Mouse (Mus musculus): ENCODE results near the gene Tmem17. TPM values are rescaled to one million over a fixed set of nuclear protein-coding genes. Genes with fewer than 3 reads are reported as not detected.

The Tmem17 gene
- total and polyA plus RNA-seq, 3 experiments = 3.8 to 17.2 (median 7.4) TPM

- DNase-seq (ENCODE audit: extremely low read depth) = no peak
- no peak overlapping the region for H3K27ac ChIP-seq (ENCODE audit: insufficient read depth, low read depth)
- H3K79me2 ChIP-seq (replicated peaks; ENCODE audit: control insufficient read depth, extremely low read depth, insufficient read depth, poor library complexity, severe bottlenecking) = no peaks in the 10 kb centered on the region
- H3K27me3 ChIP-seq (replicated peaks) = no peaks in the 10 kb centered on the region
- H3K4me1 ChIP-seq (ENCODE audit: control insufficient read depth in 1 of 2, insufficient read depth in 2 of 2) = peaks cover 0 to 7% of the 10 kb centered on the region in 2 experiments; a peak in 2 of 4 replicates
- in situ Hi-C loops (cut with MboI; ENCODE audit: low pct_ligation_motif_present, low pct_unique_long_range_greater_than_20kb, low sequenced_read_pairs) (no loop called here), dilution Hi-C loops (cut with MboI; ENCODE audit: extremely low pct_ligation_motif_present, extremely low pct_unique_long_range_greater_than_20kb, low sequenced_read_pairs) (no loop called here)
- H3K4me2 ChIP-seq (ENCODE audit: insufficient read depth, low read depth, poor library complexity, severe bottlenecking) = no peak overlapping the region
- no peak for TF ChIP-seq EP300 (IDR thresholded peaks at IDR 0.05; ENCODE audit: low read length)
- H3K4me3 ChIP-seq (replicated peaks in 1 of 3; ENCODE audit: low read depth in 2 of 3, low read length in 2 of 3, poor library complexity in 1 of 3) = no peak overlapping the region
- no peak overlapping the region for H3K9ac ChIP-seq (ENCODE audit: insufficient read depth, low read depth)
- no peaks in the 10 kb centered on the region for H3K36me3 ChIP-seq (replicated peaks in 1 of 2; ENCODE audit: control insufficient read depth in 1 of 2, insufficient read depth in 1 of 2, low read length in 1 of 2)
- peaks cover 2% of the 10 kb centered on the region for H3K9me3 ChIP-seq (replicated peaks; ENCODE audit: low read length)
These were observed 10.9 kb upstream of the Tmem17 start for GRCm38 (mm10) chr11:22500771-22501566.

- Histone ChIP-seq H3K36me3 (replicated peaks in 1 of 2; ENCODE audit: control insufficient read depth in 1 of 2, insufficient read depth in 1 of 2, low read length in 1 of 2) (no peaks in the 10 kb centered on the region), H3K27ac (ENCODE audit: insufficient read depth, low read depth) (no peak overlapping the region), H3K27me3 (replicated peaks) (no peaks in the 10 kb centered on the region), H3K4me2 (ENCODE audit: insufficient read depth, low read depth, poor library complexity, severe bottlenecking) (peak overlapping the region; percentile 4; the same call in 1 of the 2 replicates), H3K9me3 (replicated peaks; ENCODE audit: low read length) (peaks cover 4% of the 10 kb centered on the region), H3K79me2 (replicated peaks; ENCODE audit: control insufficient read depth, extremely low read depth, insufficient read depth, poor library complexity, severe bottlenecking) (no peaks in the 10 kb centered on the region), H3K4me1 (ENCODE audit: control insufficient read depth in 1 of 2, insufficient read depth in 2 of 2) (peaks cover 0 to 5% of the 10 kb centered on the region in 2 experiments; a peak in 2 of 4 replicates), H3K4me3 (replicated peaks in 1 of 3; ENCODE audit: low read depth in 2 of 3, low read length in 2 of 3, poor library complexity in 1 of 3) (peak overlapping the region in 1 of 3 experiments; percentile 71), H3K9ac (ENCODE audit: insufficient read depth, low read depth) (peak overlapping the region; percentile 56)
- in situ Hi-C loops (cut with MboI; ENCODE audit: low pct_ligation_motif_present, low pct_unique_long_range_greater_than_20kb, low sequenced_read_pairs) = no loop called here
- TF ChIP-seq ZC3H11A (IDR thresholded peaks at IDR 0.05; ENCODE audit: low read depth, low read length) = no peak
- no peak for TF ChIP-seq JUND (conservative IDR thresholded peaks at IDR 0.05; ENCODE audit: low read depth, low read length)
- TF ChIP-seq CHD1 (IDR thresholded peaks at IDR 0.05; ENCODE audit: low read depth, low read length) = no peak
- no peak for TF ChIP-seq PAX5 (IDR thresholded peaks at IDR 0.05; ENCODE audit: low read length)
- TF ChIP-seq SMC3 (IDR thresholded peaks at IDR 0.05; ENCODE audit: low read depth, low read length) = no peak
- TF ChIP-seq CHD2 (IDR thresholded peaks at IDR 0.05; ENCODE audit: low read length) = no peak
- TF ChIP-seq BHLHE40 (IDR thresholded peaks at IDR 0.05; ENCODE audit: low read depth, low read length) = no peak
- no peak for TF ChIP-seq RAD21 (IDR thresholded peaks at IDR 0.05; ENCODE audit: low read depth, low read length)
- no peak for TF ChIP-seq TCF12 (IDR thresholded peaks at IDR 0.05; ENCODE audit: low read depth, low read length)
- TF ChIP-seq USF2 (conservative IDR thresholded peaks at IDR 0.05; ENCODE audit: low read depth, low read length) = no peak
- no peak for TF ChIP-seq UBTF (IDR thresholded peaks at IDR 0.05; ENCODE audit: low read depth, low read length)
- no peak for TF ChIP-seq NELFE (IDR thresholded peaks at IDR 0.05; ENCODE audit: low read depth, low read length)
- DNase-seq (ENCODE audit: extremely low read depth) = no peak
- dilution Hi-C loops (cut with MboI; ENCODE audit: extremely low pct_ligation_motif_present, extremely low pct_unique_long_range_greater_than_20kb, low sequenced_read_pairs) = no loop called here
These were observed 1.2 kb downstream of the Tmem17 start for GRCm38 (mm10) chr11:22513075-22513474.

- H3K27me3 ChIP-seq (replicated peaks) = no peaks in the 10 kb centered on the region
- no peak overlapping the region for H3K4me2 ChIP-seq (ENCODE audit: insufficient read depth, low read depth, poor library complexity, severe bottlenecking)
- no peak for DNase-seq (ENCODE audit: extremely low read depth)
- dilution Hi-C loops (cut with MboI; ENCODE audit: extremely low pct_ligation_motif_present, extremely low pct_unique_long_range_greater_than_20kb, low sequenced_read_pairs) = no loop called here
- no peak overlapping the region for H3K9ac ChIP-seq (ENCODE audit: insufficient read depth, low read depth)
- TF ChIP-seq ZNF384 (IDR thresholded peaks at IDR 0.05; ENCODE audit: low read depth, low read length) (0 out of 2 replicates have a peak, but pooled peaks have one; percentile 43), CTCF (conservative IDR thresholded peaks at IDR 0.05 in 1 of 2, IDR thresholded peaks at IDR 0.05 in 1 of 2; ENCODE audit: low read depth in 2 of 2, low read length in 2 of 2) (no peak), BHLHE40 (IDR thresholded peaks at IDR 0.05; ENCODE audit: low read depth, low read length) (no peak)
- H3K4me1 ChIP-seq (ENCODE audit: control insufficient read depth in 1 of 2, insufficient read depth in 2 of 2) = peaks cover 2 to 5% of the 10 kb centered on the region in 2 experiments; a peak in 1 of 4 replicates
- H3K4me3 ChIP-seq (replicated peaks in 1 of 3; ENCODE audit: low read depth in 2 of 3, low read length in 2 of 3, poor library complexity in 1 of 3) = no peak overlapping the region
- no peaks in the 10 kb centered on the region for H3K79me2 ChIP-seq (replicated peaks; ENCODE audit: control insufficient read depth, extremely low read depth, insufficient read depth, poor library complexity, severe bottlenecking)
- no peak overlapping the region for H3K27ac ChIP-seq (ENCODE audit: insufficient read depth, low read depth)
- peaks cover 4% of the 10 kb centered on the region for H3K9me3 ChIP-seq (replicated peaks; ENCODE audit: low read length)
- peaks cover 0 to 4% of the 10 kb centered on the region in 2 experiments for H3K36me3 ChIP-seq (replicated peaks in 1 of 2; ENCODE audit: control insufficient read depth in 1 of 2, insufficient read depth in 1 of 2, low read length in 1 of 2)
- in situ Hi-C loops (cut with MboI; ENCODE audit: low pct_ligation_motif_present, low pct_unique_long_range_greater_than_20kb, low sequenced_read_pairs) = no loop called here
These were observed 3.2 kb downstream of the Tmem17 start for GRCm38 (mm10) chr11:22515061-22515460.
